ENCODE assay signal across 11 mouse cellular contexts in the genomic region with DNA sequence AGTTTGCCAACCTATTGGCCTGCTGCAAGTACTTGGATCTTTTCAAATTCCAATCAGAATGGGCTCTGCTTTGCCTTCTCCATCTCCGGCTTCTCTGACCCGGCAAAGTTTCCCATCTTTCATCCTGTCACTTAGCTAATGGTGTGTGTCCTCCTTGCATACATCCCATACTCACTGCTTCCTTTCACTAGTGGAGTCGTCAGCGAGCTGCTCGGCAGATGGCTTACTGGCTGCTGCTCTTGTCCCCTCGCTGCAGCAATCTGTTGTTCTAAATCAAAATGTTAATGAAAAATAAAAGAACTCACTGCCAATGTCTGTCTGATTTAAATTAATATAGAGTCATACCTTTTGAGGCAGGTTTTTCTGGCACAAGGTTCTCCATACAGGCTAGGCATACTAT. TPM values are rescaled to one million over a fixed set of nuclear protein-coding genes. Genes with fewer than 3 reads are reported as not detected.
DNase-seq lines count a peak whose midpoint lies in the region; ATAC-seq and TF ChIP-seq lines count a peak whose summit lies in the region.
"Had no signal": no experiment of that assay in that cellular context is flagged by ENCODE, and none has a peak within 500 bp of the region (broad histone marks: within the 10 kb centered on the region; RNA-seq: fewer than 3 reads in every experiment).

No protein-coding gene starts in this region.

- H3K36me3 ChIP-seq in kidney, embryonic 16.5 days (ENCODE audit: insufficient read depth, low read length), result no peaks in the 10 kb centered on the region

- H3K9ac ChIP-seq in kidney, embryonic 16.5 days (replicated peaks; ENCODE audit: low read length), result no peak overlapping the region

- H3K4me1 ChIP-seq in kidney, embryonic 16.5 days (ENCODE audit: insufficient read depth, low read length), result no peaks in the 10 kb centered on the region

- H3K27ac ChIP-seq in kidney, embryonic 16.5 days (ENCODE audit: low read length), result no peak overlapping the region

- 33% methylated on average over 6 of the region's 6 CpGs for WGBS in kidney, embryonic 16.5 days

- no peak overlapping the region for H3K4me2 ChIP-seq in kidney, embryonic 16.5 days (replicated peaks; ENCODE audit: low read depth, low read length)

- ATAC-seq in kidney, embryonic 16.5 days (ENCODE audit: low FRiP score, low TSS enrichment), result peak; percentile 92
- ATAC-seq in activated CD4-positive, CD25-positive, alpha-beta regulatory T cell, adult 4 months, result no peak
- ATAC-seq: intestine, postnatal 0 days had no signal

- no peaks in the 10 kb centered on the region for H3K27me3 ChIP-seq in kidney, embryonic 16.5 days (ENCODE audit: insufficient read depth, low read length)
- H3K27me3 ChIP-seq: CH12.LX had no signal

- no peak overlapping the region for H3K4me3 ChIP-seq in kidney, embryonic 16.5 days (ENCODE audit: low read length)

- no peak for TF ChIP-seq POLR2A in brain, embryonic 14.5 days (IDR thresholded peaks at IDR 0.05; ENCODE audit: borderline replicate concordance, extremely low read depth, insufficient read depth, insufficient read length, poor library complexity, severe bottlenecking)

- no peak for DNase-seq in kidney, postnatal 10 days
- DNase-seq in brain, embryonic 14.5 days (ENCODE audit: low read depth), result peak; percentile 68
- DNase-seq in embryo, embryonic 11 days, result peak; percentile 26
- DNase-seq in layer of hippocampus, adult 9-11 months, result peak; percentile 49
- DNase-seq in spleen, adult 12 weeks (ENCODE audit: low spot score), result no peak
- DNase-seq: adrenal gland, adult 8-10 months; lung, adult 18-20 months had no signal

- H3K9me3 ChIP-seq in kidney, embryonic 16.5 days (ENCODE audit: low read length), result no peaks in the 10 kb centered on the region

- no peak for TF ChIP-seq CTCF in brain, embryonic 14.5 days (IDR thresholded peaks at IDR 0.05; ENCODE audit: borderline replicate concordance, extremely low read depth, insufficient read depth, insufficient read length)

RNA-seq across cellular contexts. Expression of gene Gria3, which starts 25.0 kb away (rescaled TPM):
- 7.4 and 8.5 TPM in 2 replicates for polyA plus RNA-seq in kidney, embryonic 16.5 days (2015; fragmentation: Nextera tagmentation; extraction: Ambion mirVana)
- 13.6 and 19.7 TPM in 2 replicates for polyA plus RNA-seq in brain, embryonic 14.5 days (2012; rRNA removed)
- polyA plus RNA-seq in activated CD4-positive, CD25-positive, alpha-beta regulatory T cell, adult 4 months (2017; shearing (Covaris generic)), result not detected

Comparison
In these comparisons a context has a peak if more than half of its experiments do, and no peak if none do; other contexts are left out.
1. DNase-seq: peak in brain, embryonic 14.5 days (single experiment), embryo, embryonic 11 days (single experiment) and layer of hippocampus, adult 9-11 months (single experiment); none in kidney, postnatal 10 days (single experiment) and spleen, adult 12 weeks (single experiment).